1 mouse cellular context compared by ENCODE assay signal in the genomic region with DNA sequence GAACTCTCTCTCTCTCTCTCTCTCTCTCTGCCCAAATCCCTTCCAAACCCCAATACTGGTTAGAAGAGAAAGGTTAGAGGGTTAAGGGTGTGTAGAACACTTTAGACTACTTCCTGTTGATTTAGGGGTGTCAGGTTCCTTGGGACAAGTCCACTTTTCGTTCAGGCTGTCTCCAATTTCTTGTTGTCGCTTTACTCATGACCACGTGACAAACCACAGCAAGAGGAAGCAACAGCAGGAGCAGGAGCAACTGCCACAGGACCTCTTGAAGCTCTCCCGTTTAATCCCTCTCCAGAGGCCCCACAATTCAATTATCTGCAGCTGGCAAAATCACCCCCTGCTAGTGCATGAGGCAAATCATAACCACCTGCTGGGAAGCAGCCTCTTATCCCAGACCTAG.
TF ChIP-seq lines count a peak whose summit lies in the region.

No protein-coding gene starts in this region.

TF ChIP-seq in MEL, 35 proteins besides CTCF, POLR2A, EP300 and RAD21:
- TF ChIP-seq MEF2A (IDR thresholded peaks at IDR 0.05; ENCODE audit: extremely low read depth, insufficient replicate concordance, low read depth, low read length, poor library complexity, severe bottlenecking), result no peak
- no peak for TF ChIP-seq TBP (IDR thresholded peaks at IDR 0.05; ENCODE audit: low read depth, low read length)
- no peak for TF ChIP-seq USF1 (IDR thresholded peaks at IDR 0.05; ENCODE audit: low read depth, low read length)
- TF ChIP-seq JUND (IDR thresholded peaks at IDR 0.05; ENCODE audit: low read depth, low read length), result no peak
- TF ChIP-seq POLR2AphosphoS2 (IDR thresholded peaks at IDR 0.05; ENCODE audit: low read length), result no peak
- TF ChIP-seq CHD1 (IDR thresholded peaks at IDR 0.05; ENCODE audit: low read depth, low read length), result no peak
- no peak for TF ChIP-seq CHD2 (IDR thresholded peaks at IDR 0.05; ENCODE audit: low read length)
- TF ChIP-seq BHLHE40 (IDR thresholded peaks at IDR 0.05; ENCODE audit: borderline replicate concordance, low read depth, low read length), result no peak
- TF ChIP-seq NRF1 (IDR thresholded peaks at IDR 0.05; ENCODE audit: insufficient read depth, low read depth, low read length, poor library complexity, severe bottlenecking), result no peak
- no peak for TF ChIP-seq MYB (IDR thresholded peaks at IDR 0.05; ENCODE audit: low read depth, low read length)
- TF ChIP-seq ETS1 (IDR thresholded peaks at IDR 0.05; ENCODE audit: low read depth, low read length), result no peak
- no peak for TF ChIP-seq ZMIZ1 (IDR thresholded peaks at IDR 0.05; ENCODE audit: low read depth, low read length)
- TF ChIP-seq GATA1 (IDR thresholded peaks at IDR 0.05; ENCODE audit: low read depth, low read length), result no peak
- no peak for TF ChIP-seq SIN3A (IDR thresholded peaks at IDR 0.05; ENCODE audit: low read length)
- no peak for TF ChIP-seq UBTF (IDR thresholded peaks at IDR 0.05; ENCODE audit: borderline replicate concordance, insufficient read depth, low read depth, low read length)
- TF ChIP-seq USF2 (IDR thresholded peaks at IDR 0.05; ENCODE audit: borderline replicate concordance in 1 of 2, insufficient read depth in 1 of 2, low read depth in 1 of 2, low read length in 2 of 2), result no peak
- no peak for TF ChIP-seq SMC3 (IDR thresholded peaks at IDR 0.05; ENCODE audit: low read depth, low read length)
